Mouse (Mus musculus) cerebellum, adult 2 months (tissue): ENCODE results near the gene Akap8l. TPM values are rescaled to one million over a fixed set of nuclear protein-coding genes. Genes with fewer than 3 reads are reported as not detected.

Experiments used
- DNase-seq, 2 experiments: peaks; one replicate each; pipeline ENCODE4 v3.0.0; 2021
- H3K27ac ChIP-seq: fragments of 200-500 bp; 2 replicates; pipeline ENCODE4 v1.5.1; 2012; ENCODE audit warnings: low read length, control low read depth, inconsistent platforms; ENCODE audit not compliant: insufficient read depth
- H3K27me3 ChIP-seq: fragments of 200-500 bp; 2 replicates; pipeline ENCODE4 v1.6.1; 2012; ENCODE audit warnings: inconsistent platforms, mild to moderate bottlenecking, low read length, moderate library complexity; ENCODE audit not compliant: control insufficient read depth, insufficient read depth
- H3K4me1 ChIP-seq: fragments of 200-500 bp; 2 replicates; pipeline ENCODE4 v1.6.1; 2011; ENCODE audit warnings: low read length; ENCODE audit not compliant: control insufficient read depth, insufficient read depth
- H3K4me3 ChIP-seq: fragments of 200-500 bp; replicated peaks from 2 replicates; pipeline ENCODE3; 2011; ENCODE audit warnings: mild to moderate bottlenecking, low read depth, low read length, control low read depth; ENCODE audit not compliant: insufficient read depth
- CTCF ChIP-seq: fragments of 200-500 bp; IDR thresholded peaks from 2 replicates; pipeline ENCODE4 v1.5.1; 2011; ENCODE audit warnings: low read depth, mild to moderate bottlenecking, control low read depth, low read length, moderate library complexity, borderline replicate concordance; ENCODE audit not compliant: insufficient read depth
- POLR2A ChIP-seq: fragments of 200-500 bp; IDR thresholded peaks from 2 replicates; pipeline ENCODE4 v1.6.1; 2011; ENCODE audit warnings: low read length, control low read depth, borderline replicate concordance; ENCODE audit not compliant: insufficient read depth
- WGBS: fragments of 180-500 bp; shearing (Covaris S2); methylation state at CpG from one replicate; pipeline ENCODE4 v1.1.7; 2018; 5-methylcytosine and 5-hydroxymethylcytosine counted together
- polyA plus RNA-seq: library from polyadenylated mRNA; depleted of rRNA; stranded (reverse); fragments of >200 nt; gene quantifications from 2 replicates; pipeline ENCODE4 v1.2.3, GENCODE M21; 2012

Akap8l gene
- polyA plus RNA-seq, 1 experiment: 279 TPM

DNA sequence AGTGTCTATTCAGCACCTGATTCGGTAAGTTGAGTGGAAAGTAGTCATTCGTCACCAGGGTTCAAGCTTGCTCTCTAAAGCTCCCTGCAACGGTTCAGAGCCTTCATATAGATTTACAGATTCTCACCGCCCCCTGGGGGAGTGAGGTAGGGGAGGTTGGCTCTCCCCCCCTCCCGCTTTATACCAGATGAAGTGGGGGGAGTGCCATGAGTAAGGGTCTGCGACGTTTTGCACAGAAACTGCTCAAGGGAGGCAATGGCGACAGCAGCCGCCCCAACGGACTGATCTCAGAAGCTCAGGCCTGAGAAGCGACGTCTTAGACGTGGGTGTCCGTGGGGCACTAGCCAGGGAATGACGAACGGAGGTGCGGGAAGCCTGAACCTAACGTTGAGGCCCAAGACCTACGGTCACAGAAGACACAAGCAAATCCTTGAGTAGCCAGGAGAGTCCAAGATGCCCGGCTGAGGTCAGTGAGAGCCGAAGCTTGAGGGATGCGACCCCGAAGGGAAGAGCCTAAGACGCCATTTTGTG, 491 bp downstream of the Akap8l start:
- H3K27me3 ChIP-seq: no peaks in the 10 kb centered on the region
- under 1% methylated on average over 24 of the region's 24 CpGs for WGBS
- no peak for DNase-seq
- peaks cover 14% of the 10 kb centered on the region for H3K4me1 ChIP-seq
- peak overlapping the region; percentile 72 for H3K27ac ChIP-seq
- TF ChIP-seq POLR2A: no peak
- TF ChIP-seq CTCF: no peak
- peak overlapping the region; percentile 90 for H3K4me3 ChIP-seq

DNA sequence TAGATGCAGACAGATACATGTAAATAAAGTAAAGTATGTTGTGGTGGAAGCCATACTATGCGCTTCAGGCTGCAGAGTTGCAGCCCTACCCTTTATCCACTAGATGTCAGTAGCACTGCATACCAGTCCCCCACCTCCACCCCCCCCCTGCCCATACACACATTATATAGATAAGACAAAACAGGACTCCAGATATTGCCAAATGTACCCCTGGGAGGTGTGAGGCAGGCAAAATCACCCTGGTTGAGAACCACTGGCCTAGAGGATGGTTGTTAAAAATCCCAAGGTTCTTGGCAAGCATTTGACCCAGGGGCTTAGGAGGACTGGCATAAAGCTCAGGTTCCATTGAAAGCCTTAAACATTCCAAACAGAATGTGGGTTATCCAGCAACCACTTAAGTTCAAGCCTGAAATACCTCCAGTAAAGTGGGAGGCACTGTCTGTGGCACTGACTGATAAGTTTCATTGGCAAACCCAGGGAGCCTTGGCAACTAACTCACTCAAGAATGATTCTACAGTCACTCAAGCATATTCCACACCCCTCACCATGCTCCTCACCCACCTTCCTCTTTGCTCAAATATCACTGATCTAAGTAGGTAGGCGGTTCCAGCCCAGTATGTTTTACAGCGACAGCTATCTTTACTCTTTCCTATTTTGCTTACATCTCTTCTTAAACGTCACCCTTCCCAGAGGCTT, 1.2 kb downstream of the Akap8l start:
- peak; percentile 46 to 52 for DNase-seq
- H3K4me3 ChIP-seq: peak overlapping the region; percentile 90
- no peak overlapping the region for H3K27ac ChIP-seq
- no peaks in the 10 kb centered on the region for H3K27me3 ChIP-seq
- H3K4me1 ChIP-seq: peaks cover 11% of the 10 kb centered on the region
- TF ChIP-seq POLR2A: no peak
- TF ChIP-seq CTCF: peak; percentile 95
- 3% methylated on average over 4 of the region's 4 CpGs for WGBS

DNA sequence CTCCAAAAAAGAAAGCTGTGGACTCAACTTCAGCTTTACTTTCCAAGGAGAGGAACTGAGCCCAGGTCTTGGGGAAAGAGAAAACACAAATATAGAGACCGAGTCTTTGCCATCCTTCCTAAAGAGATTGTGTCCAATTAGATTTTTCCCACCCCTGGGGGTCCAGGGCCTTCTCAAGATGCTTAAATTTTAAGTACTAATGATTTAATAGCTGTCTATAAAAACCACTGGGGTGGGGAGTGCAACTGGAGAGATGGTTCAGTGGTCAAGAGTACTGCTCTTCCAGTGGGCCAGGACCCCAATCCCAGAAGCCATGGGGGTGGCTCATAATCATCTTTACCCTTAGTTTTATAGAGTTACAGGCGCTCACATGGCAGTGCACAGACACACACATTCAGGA, 2.0 kb downstream of the Akap8l start:
- WGBS: 89% methylated on average over 2 of the region's 2 CpGs
- H3K27ac ChIP-seq: no peak overlapping the region
- TF ChIP-seq POLR2A (no peak), CTCF (no peak)

DNA sequence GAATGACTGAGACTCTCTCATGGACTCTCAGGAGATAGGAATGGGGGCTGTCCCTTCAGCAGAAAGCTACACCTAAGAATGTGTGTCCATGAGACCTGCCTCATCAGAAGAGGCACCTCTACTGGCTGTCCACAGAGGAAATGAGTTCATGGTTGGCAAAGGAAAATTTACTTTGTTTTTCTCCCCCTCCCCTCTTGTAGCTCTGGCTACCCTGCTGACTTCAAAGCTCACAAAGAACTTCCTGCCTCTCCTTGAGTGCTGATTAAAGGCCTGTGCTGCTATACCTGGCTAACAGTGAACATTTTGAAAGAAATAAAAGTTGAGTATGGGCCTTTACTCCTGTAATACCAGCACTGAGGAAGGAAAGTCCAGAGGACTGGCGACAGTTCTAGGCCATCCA, 9.3 kb downstream of the Akap8l start:
- 92% methylated on average over 1 of the region's 1 CpGs for WGBS
- H3K4me3 ChIP-seq: no peak overlapping the region
- DNase-seq: no peak
- H3K27ac ChIP-seq: no peak overlapping the region
- no peaks in the 10 kb centered on the region for H3K27me3 ChIP-seq
- H3K4me1 ChIP-seq: peaks cover 3% of the 10 kb centered on the region
- TF ChIP-seq POLR2A: no peak
- TF ChIP-seq CTCF: no peak

More for the DNA sequence above, 2.0 kb downstream of the Akap8l start:
- H3K27me3 ChIP-seq: no peaks in the 10 kb centered on the region
- H3K4me1 ChIP-seq: peaks cover 6% of the 10 kb centered on the region
- no peak for DNase-seq
- H3K4me3 ChIP-seq: no peak overlapping the region

DNA sequence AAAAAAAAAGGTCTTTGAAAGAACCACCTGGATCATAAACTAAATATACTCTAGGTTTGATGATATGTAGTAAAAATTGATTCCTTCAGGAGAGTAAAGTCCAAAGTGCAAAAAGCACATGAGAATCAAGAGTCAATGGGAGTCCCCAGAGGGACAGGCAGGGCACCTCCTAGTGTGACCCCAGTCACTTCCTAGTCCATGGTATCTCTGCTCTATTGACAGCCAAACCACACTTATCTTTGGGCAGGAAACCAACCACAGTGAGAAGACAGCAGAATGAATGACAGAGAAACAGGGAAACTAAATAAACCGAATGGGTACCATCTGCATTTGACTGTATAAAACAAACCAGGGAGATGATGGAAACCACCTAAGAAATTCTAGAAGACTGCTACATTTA, 10.3 kb downstream of the Akap8l start:
- WGBS: 78% methylated on average over 1 of the region's 1 CpGs

DNA sequence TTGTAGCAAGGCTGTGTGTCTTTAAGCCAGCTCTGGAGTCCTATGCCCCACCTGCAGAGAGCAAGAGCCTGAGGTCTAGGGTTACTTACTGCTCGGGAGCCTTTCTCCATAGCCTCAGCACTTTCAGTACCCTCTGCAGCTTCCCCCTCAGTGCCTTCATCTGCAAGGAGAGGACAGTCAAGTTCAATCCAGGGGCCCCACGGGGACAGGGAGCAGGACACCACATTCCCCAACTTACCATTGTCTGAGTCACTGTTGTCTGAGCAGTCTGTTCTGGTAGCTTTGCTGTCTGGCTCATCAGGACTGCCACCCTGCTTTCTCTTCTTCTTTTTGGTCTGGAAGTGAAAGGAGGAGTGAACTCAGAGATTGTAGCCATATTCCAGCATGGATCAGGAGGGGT, 14.5 kb downstream of the Akap8l start:
- no peaks in the 10 kb centered on the region for H3K27me3 ChIP-seq
- WGBS: 83% methylated on average over 2 of the region's 2 CpGs
- no peak for DNase-seq
- H3K4me3 ChIP-seq: no peak overlapping the region
- H3K4me1 ChIP-seq: no peaks in the 10 kb centered on the region
- H3K27ac ChIP-seq: no peak overlapping the region
- TF ChIP-seq CTCF: no peak
- no peak for TF ChIP-seq POLR2A

More for the DNA sequence above, 10.3 kb downstream of the Akap8l start:
- TF ChIP-seq POLR2A (no peak), CTCF (no peak)
- Histone ChIP-seq H3K4me1 (peaks cover 1% of the 10 kb centered on the region), H3K4me3 (no peak overlapping the region), H3K27ac (no peak overlapping the region), H3K27me3 (no peaks in the 10 kb centered on the region)
- DNase-seq: no peak

DNA sequence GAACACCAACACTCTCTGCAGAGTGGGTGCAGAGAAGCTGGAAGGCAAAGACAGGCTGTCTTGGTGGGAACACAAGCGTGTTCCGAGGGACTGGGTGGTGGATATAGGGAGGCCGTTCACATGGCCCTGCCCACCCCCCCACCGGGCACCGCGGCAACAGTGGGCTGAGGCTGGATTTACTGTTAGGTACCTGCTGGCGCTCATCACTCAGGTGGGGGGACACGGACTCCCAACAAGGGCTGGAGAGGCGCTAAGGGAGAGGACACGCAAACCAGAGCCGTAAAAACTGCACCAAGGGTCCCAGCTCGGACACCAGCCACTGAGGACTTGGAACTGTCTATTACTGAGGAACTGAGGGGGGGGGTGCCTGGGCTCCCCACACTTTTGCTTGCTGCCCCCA, 15.5 kb downstream of the Akap8l start:
- WGBS: 94% methylated on average over 12 of the region's 12 CpGs
- no peaks in the 10 kb centered on the region for H3K27me3 ChIP-seq
- DNase-seq: no peak
- no peak for TF ChIP-seq POLR2A
- no peak for TF ChIP-seq CTCF
- H3K4me1 ChIP-seq: no peaks in the 10 kb centered on the region
- no peak overlapping the region for H3K4me3 ChIP-seq
- no peak overlapping the region for H3K27ac ChIP-seq

DNA sequence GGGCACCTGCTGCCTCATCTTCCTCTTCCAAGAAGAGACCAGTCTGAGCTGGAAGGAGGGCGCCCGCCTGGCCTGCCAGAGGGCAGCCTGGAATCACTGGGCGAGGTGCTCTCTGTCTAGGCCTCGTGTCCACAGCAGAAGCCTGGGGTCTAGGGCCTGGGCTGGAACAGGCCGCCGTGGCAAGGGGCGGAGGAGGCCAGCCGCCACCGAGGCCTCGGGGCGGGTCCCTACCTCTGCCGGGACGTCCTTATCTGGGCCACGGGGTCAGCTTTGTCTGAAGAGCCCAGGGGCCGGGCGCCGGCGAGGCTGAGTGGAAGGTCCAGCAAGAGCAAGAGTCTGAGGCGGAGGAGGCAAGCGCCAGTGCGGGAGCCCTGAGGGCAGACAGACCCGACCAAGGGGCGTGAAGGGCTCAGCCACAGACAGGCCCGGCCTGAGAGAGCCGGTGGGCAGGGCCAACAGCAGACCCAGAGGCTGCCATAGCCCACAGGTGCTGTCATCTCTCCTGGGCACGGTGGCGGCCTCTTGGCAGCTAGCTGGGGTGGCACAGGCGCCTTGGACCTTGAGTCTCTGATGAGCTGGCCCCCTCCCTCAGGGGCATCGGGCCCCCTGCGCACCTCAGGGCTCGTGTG, 16.6 kb downstream of the Akap8l start:
- DNase-seq: no peak
- H3K4me1 ChIP-seq: no peaks in the 10 kb centered on the region
- no peak overlapping the region for H3K4me3 ChIP-seq
- 87% methylated on average over 31 of the region's 31 CpGs for WGBS
- no peak overlapping the region for H3K27ac ChIP-seq
- H3K27me3 ChIP-seq: no peaks in the 10 kb centered on the region
- TF ChIP-seq POLR2A (no peak), CTCF (no peak)
